Mouse (Mus musculus) liver, embryonic 14.5 days (tissue): ENCODE measurements at regions not wholly inside any gene's neighbourhood (a gene's known extent, or its start where the extent isn't known, plus 50 kb on each side); places are given as distances from the start of the nearest gene placed in this dataset.

ENCODE experiments used
- CTCF ChIP-seq: IDR thresholded peaks from 2 replicates; pipeline ENCODE4 v1.5.1; 2016; ENCODE audit warnings: antibody characterized with exemption, low read depth, control low read depth
- EP300 ChIP-seq: IDR thresholded peaks from 2 replicates; pipeline ENCODE4 v1.6.1; 2016; ENCODE audit warnings: antibody characterized with exemption, low read depth

GRCm38 (mm10) chr13:115252541-115252940, 150.8 kb upstream of the Itga1 start:
- TF ChIP-seq EP300 = no peak
- TF ChIP-seq CTCF = no peak
